Mouse (Mus musculus) hindbrain, postnatal 0 days (tissue): ENCODE measurements around the gene Usp40. TPM values are rescaled to one million over a fixed set of nuclear protein-coding genes. Genes with fewer than 3 reads are reported as not detected.

Source experiments
- ATAC-seq: fragments of 200-750 bp; cut with Nextera tagmentation; 2 replicates; pipeline ENCODE4 v1.8.0; 2017; ENCODE audit warnings: mild to moderate bottlenecking, moderate TSS enrichment, moderate library complexity
- DNase-seq: peaks from one replicate; pipeline ENCODE4 v3.0.0-alpha.2; 2015; ENCODE audit warnings: low spot score
- H3K27ac ChIP-seq: fragments of 300-500 bp; sonication (generic); 2 replicates; pipeline ENCODE4 v1.5.1; 2014; ENCODE audit warnings: mild to moderate bottlenecking
- H3K27me3 ChIP-seq: fragments of 300-500 bp; sonication (generic); 2 replicates; pipeline ENCODE4 v1.6.1; 2014; ENCODE audit warnings: low read length, mixed read lengths; ENCODE audit not compliant: insufficient read depth
- H3K36me3 ChIP-seq: fragments of 300-500 bp; sonication (generic); 2 replicates; pipeline ENCODE4 v1.6.1; 2014; ENCODE audit warnings: low read length, mixed read lengths; ENCODE audit not compliant: insufficient read depth
- H3K4me1 ChIP-seq: fragments of 300-500 bp; sonication (generic); 2 replicates; pipeline ENCODE4 v1.6.1; 2014; ENCODE audit warnings: antibody characterized with exemption, low read length, mixed read lengths; ENCODE audit not compliant: insufficient read depth
- H3K4me2 ChIP-seq: fragments of 300-500 bp; sonication (generic); 2 replicates; pipeline ENCODE4 v1.6.1; 2014; ENCODE audit warnings: low read depth, mild to moderate bottlenecking, low read length, moderate library complexity, mixed read lengths
- H3K4me3 ChIP-seq: fragments of 300-500 bp; sonication (generic); 2 replicates; pipeline ENCODE4 v1.5.1; 2014; ENCODE audit warnings: low read length
- H3K9ac ChIP-seq: fragments of 300-500 bp; sonication (generic); replicated peaks from 2 replicates; pipeline ENCODE4 v1.6.1; 2014; ENCODE audit warnings: mild to moderate bottlenecking, low read length, moderate library complexity, mixed read lengths
- H3K9me3 ChIP-seq: fragments of 300-500 bp; sonication (generic); 2 replicates; pipeline ENCODE4 v1.6.1; 2016; ENCODE audit warnings: low read length, mixed read lengths
- CTCF ChIP-seq: IDR thresholded peaks from 2 replicates; pipeline ENCODE4 v1.5.1; 2016; ENCODE audit warnings: antibody characterized with exemption, control low read depth, low read depth
- WGBS: fragments of 180-500 bp; shearing (Covaris S2); extraction: QIAGEN DNeasy Blood & Tissue Kit; methylation state at CpG from one replicate; pipeline ENCODE4 v1.1.7; 2014; 5-methylcytosine and 5-hydroxymethylcytosine counted together
- polyA plus RNA-seq: library from polyadenylated mRNA; unstranded; fragments of >200 nt; fragmentation: Nextera tagmentation; extraction: Ambion mirVana; gene quantifications from 2 replicates; pipeline ENCODE4 v1.2.1, GENCODE M21; 2015
- total RNA-seq: library from RNA; depleted of rRNA; stranded (reverse); fragments of >200 nt; gene quantifications from 2 replicates; pipeline ENCODE4 v1.2.3, GENCODE M21; 2014

The Usp40 gene
- total and polyA plus RNA-seq, 2 experiments from 2014 or later: 9.2 to 18.2 TPM

DNA sequence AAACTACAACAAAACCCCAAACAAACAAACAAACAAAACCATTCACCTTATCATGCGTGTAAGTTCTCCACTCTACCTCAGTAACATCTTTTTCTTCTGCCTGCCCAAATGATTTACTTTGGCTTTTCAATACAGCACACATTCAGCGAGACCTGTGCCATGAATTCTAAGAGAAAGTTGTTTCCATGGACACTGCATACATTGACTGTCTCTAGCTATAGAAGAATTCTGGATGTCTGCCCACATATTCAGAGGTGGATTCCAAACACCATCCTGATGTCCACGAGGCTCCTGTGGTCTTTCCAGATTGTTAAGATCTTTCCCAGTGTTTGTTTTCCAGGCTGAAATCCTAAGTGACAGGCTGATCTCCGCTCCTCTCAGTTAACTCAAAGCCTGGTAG lies 26.1 kb downstream of the Usp40 start:
- WGBS: 46% methylated on average over 4 of the region's 4 CpGs

DNA sequence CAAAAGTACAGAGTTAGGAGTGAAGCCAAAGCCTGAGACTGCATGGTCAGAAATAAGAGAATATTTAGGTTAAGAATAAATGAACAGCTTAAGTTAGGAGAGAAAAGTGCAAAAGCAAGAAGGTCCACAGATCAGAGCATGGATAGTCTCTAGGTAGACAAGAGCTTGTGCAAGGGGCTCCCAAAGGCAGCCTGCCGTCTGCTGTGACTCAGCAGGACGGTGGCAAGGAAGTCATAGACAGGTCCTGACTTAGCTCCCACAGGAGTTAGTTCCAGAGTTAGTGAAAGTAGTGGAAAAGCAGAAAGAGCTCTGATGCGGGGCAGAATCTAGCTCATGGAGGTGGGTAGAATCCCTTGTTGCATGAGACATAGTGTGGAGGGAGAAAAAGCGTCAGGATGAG lies 38.0 kb downstream of the Usp40 start:
- no peaks in the 10 kb centered on the region for H3K4me1 ChIP-seq
- no peak for TF ChIP-seq CTCF
- ATAC-seq: no peak
- DNase-seq: no peak
- H3K9me3 ChIP-seq: no peaks in the 10 kb centered on the region
- H3K27me3 ChIP-seq: no peaks in the 10 kb centered on the region
- no peak overlapping the region for H3K9ac ChIP-seq
- no peak overlapping the region for H3K4me3 ChIP-seq
- peaks cover 47% of the 10 kb centered on the region for H3K36me3 ChIP-seq
- WGBS: 84% methylated on average over 4 of the region's 4 CpGs
- H3K4me2 ChIP-seq: no peak overlapping the region
- H3K27ac ChIP-seq: no peak overlapping the region

More for the DNA sequence above, 26.1 kb downstream of the Usp40 start:
- Histone ChIP-seq H3K27me3 (no peaks in the 10 kb centered on the region), H3K9me3 (no peaks in the 10 kb centered on the region), H3K4me1 (no peaks in the 10 kb centered on the region), H3K4me2 (no peak overlapping the region), H3K27ac (no peak overlapping the region), H3K9ac (no peak overlapping the region), H3K36me3 (peaks cover 55% of the 10 kb centered on the region), H3K4me3 (no peak overlapping the region)
- TF ChIP-seq CTCF: no peak
- ATAC-seq (no peak), DNase-seq (no peak)

- Histone ChIP-seq H3K4me2 (no peak overlapping the region), H3K4me3 (no peak overlapping the region), H3K9ac (no peak overlapping the region), H3K9me3 (no peaks in the 10 kb centered on the region), H3K36me3 (peaks cover 45% of the 10 kb centered on the region; the same call in 1 of the 2 replicates), H3K27ac (no peak overlapping the region), H3K27me3 (no peaks in the 10 kb centered on the region), H3K4me1 (no peaks in the 10 kb centered on the region)
- TF ChIP-seq CTCF: no peak
- no peak for ATAC-seq
- no peak for DNase-seq
- WGBS: 76% methylated on average over 2 of the region's 2 CpGs
These were observed 46.7 kb downstream of the Usp40 start for GRCm38 (mm10) chr1:87961459-87962167.

DNA sequence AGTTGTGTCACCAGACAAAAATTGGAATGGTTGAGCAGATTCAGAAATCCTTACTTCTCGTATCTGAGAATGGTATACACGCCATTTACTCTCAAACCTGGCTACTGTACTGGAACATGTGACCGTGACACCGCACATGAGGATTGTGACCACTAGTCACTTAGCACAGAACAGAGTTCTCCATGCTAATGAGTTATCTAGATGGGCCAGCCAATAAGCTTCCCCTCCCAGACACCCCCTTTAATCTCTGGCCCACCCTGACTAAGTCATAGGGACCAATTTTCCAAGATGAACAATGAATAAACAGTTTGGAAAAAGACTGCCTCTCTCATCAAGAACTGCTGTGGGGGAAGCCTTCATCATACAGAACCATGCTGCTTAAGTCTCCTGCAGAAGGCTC lies 47.6 kb downstream of the Usp40 start:
- Histone ChIP-seq H3K4me1 (no peaks in the 10 kb centered on the region), H3K4me2 (no peak overlapping the region), H3K27ac (no peak overlapping the region), H3K4me3 (no peak overlapping the region), H3K9ac (no peak overlapping the region), H3K9me3 (no peaks in the 10 kb centered on the region), H3K36me3 (peaks cover 46% of the 10 kb centered on the region; the same call in 1 of the 2 replicates), H3K27me3 (no peaks in the 10 kb centered on the region)
- ATAC-seq: no peak
- no peak for DNase-seq
- no peak for TF ChIP-seq CTCF
- WGBS: 94% methylated on average over 4 of the region's 4 CpGs

GRCm38 (mm10) chr1:87959998-87960431 lies 48.3 kb downstream of the Usp40 start:
- no peak overlapping the region for H3K4me2 ChIP-seq
- no peak overlapping the region for H3K27ac ChIP-seq
- no peak for ATAC-seq
- H3K36me3 ChIP-seq: peaks cover 51% of the 10 kb centered on the region
- no peaks in the 10 kb centered on the region for H3K9me3 ChIP-seq
- no peak overlapping the region for H3K9ac ChIP-seq
- H3K27me3 ChIP-seq: no peaks in the 10 kb centered on the region
- DNase-seq: no peak
- no peak overlapping the region for H3K4me3 ChIP-seq
- 31% methylated on average over 4 of the region's 4 CpGs for WGBS
- H3K4me1 ChIP-seq: no peaks in the 10 kb centered on the region
- TF ChIP-seq CTCF: no peak

- Histone ChIP-seq H3K27me3 (no peaks in the 10 kb centered on the region), H3K27ac (no peak overlapping the region), H3K9ac (no peak overlapping the region), H3K9me3 (no peaks in the 10 kb centered on the region), H3K4me2 (no peak overlapping the region), H3K4me1 (no peaks in the 10 kb centered on the region), H3K4me3 (no peak overlapping the region), H3K36me3 (peaks cover 48% of the 10 kb centered on the region)
- ATAC-seq (no peak), DNase-seq (no peak)
- 79% methylated on average over 4 of the region's 4 CpGs for WGBS
- TF ChIP-seq CTCF: no peak
These were observed 48.8 kb downstream of the Usp40 start for GRCm38 (mm10) chr1:87959532-87959931.

GRCm38 (mm10) chr1:87958931-87959330 lies 49.4 kb downstream of the Usp40 start:
- H3K4me3 ChIP-seq: no peak overlapping the region
- no peak for ATAC-seq
- no peak for DNase-seq
- no peaks in the 10 kb centered on the region for H3K9me3 ChIP-seq
- no peak overlapping the region for H3K27ac ChIP-seq
- no peaks in the 10 kb centered on the region for H3K27me3 ChIP-seq
- H3K36me3 ChIP-seq: peaks cover 48% of the 10 kb centered on the region
- H3K4me1 ChIP-seq: no peaks in the 10 kb centered on the region
- no peak for TF ChIP-seq CTCF
- H3K9ac ChIP-seq: no peak overlapping the region
- 100% methylated on average over 1 of the region's 1 CpGs for WGBS
- H3K4me2 ChIP-seq: no peak overlapping the region
